Mouse (Mus musculus): ENCODE results near the gene Tsc22d1. TPM values are rescaled to one million over a fixed set of nuclear protein-coding genes. Genes with fewer than 3 reads are reported as not detected.
A peak's percentile ranks its signal among the peaks of the same experiment; 100 is the strongest.

Gene Tsc22d1
- polyA plus RNA-seq, 1 experiment from 2014 or later: 654 TPM

- Histone ChIP-seq H3K4me1 (peaks cover 25% of the 10 kb centered on the region), H3K27ac (no peak overlapping the region), H3K4me3 (no peak overlapping the region), H3K27me3 (no peaks in the 10 kb centered on the region), H3K9ac (no peak overlapping the region), H3K36me3 (no peaks in the 10 kb centered on the region), H3K9me3 (no peaks in the 10 kb centered on the region), H3K4me2 (no peak overlapping the region)
- ATAC-seq (ENCODE audit: borderline replicate concordance, extremely low read depth, low FRiP score, low TSS enrichment): no peak
- 85% methylated on average over 20 of the region's 20 CpGs for WGBS
Observed at GRCm38 (mm10) chr14:76527030-76527719, 112.4 kb downstream of the Tsc22d1 start.

GRCm38 (mm10) chr14:76527758-76528313 lies 113.1 kb downstream of the Tsc22d1 start:
- no peak for ATAC-seq (ENCODE audit: borderline replicate concordance, extremely low read depth, low FRiP score, low TSS enrichment)
- Histone ChIP-seq H3K9ac (no peak overlapping the region), H3K4me1 (peaks cover 31% of the 10 kb centered on the region), H3K36me3 (no peaks in the 10 kb centered on the region), H3K4me3 (no peak overlapping the region), H3K27me3 (no peaks in the 10 kb centered on the region), H3K9me3 (no peaks in the 10 kb centered on the region), H3K27ac (no peak overlapping the region), H3K4me2 (no peak overlapping the region)
- WGBS: 45% methylated on average over 8 of the region's 9 CpGs

GRCm38 (mm10) chr14:76528641-76529040 lies 113.9 kb downstream of the Tsc22d1 start:
- Histone ChIP-seq H3K27me3 (no peaks in the 10 kb centered on the region), H3K4me2 (no peak overlapping the region), H3K36me3 (no peaks in the 10 kb centered on the region), H3K9ac (no peak overlapping the region), H3K4me1 (peaks cover 39% of the 10 kb centered on the region), H3K4me3 (no peak overlapping the region), H3K9me3 (no peaks in the 10 kb centered on the region), H3K27ac (no peak overlapping the region)
- ATAC-seq (ENCODE audit: borderline replicate concordance, extremely low read depth, low FRiP score, low TSS enrichment): no peak
- 26% methylated on average over 5 of the region's 5 CpGs for WGBS

- WGBS: 86% methylated on average over 7 of the region's 7 CpGs
- Histone ChIP-seq H3K4me1 (peaks cover 41% of the 10 kb centered on the region), H3K4me2 (no peak overlapping the region), H3K9ac (no peak overlapping the region), H3K27ac (no peak overlapping the region), H3K4me3 (no peak overlapping the region), H3K36me3 (no peaks in the 10 kb centered on the region), H3K27me3 (no peaks in the 10 kb centered on the region), H3K9me3 (no peaks in the 10 kb centered on the region)
- ATAC-seq (ENCODE audit: borderline replicate concordance, extremely low read depth, low FRiP score, low TSS enrichment): no peak
Observed at GRCm38 (mm10) chr14:76531027-76531660, 116.4 kb downstream of the Tsc22d1 start.

- ATAC-seq (ENCODE audit: borderline replicate concordance, extremely low read depth, low FRiP score, low TSS enrichment): peak; percentile 75
- Histone ChIP-seq H3K9ac (0 out of 2 replicates have a peak overlapping the region, but pooled peaks have one; percentile 6), H3K4me1 (peaks cover 45% of the 10 kb centered on the region), H3K4me2 (peak overlapping the region; percentile 51), H3K27ac (no peak overlapping the region; the same call in 1 of the 2 replicates), H3K9me3 (no peaks in the 10 kb centered on the region), H3K36me3 (no peaks in the 10 kb centered on the region), H3K27me3 (no peaks in the 10 kb centered on the region), H3K4me3 (0 out of 2 replicates have a peak overlapping the region, but pooled peaks have one; percentile 3)
- WGBS: 43% methylated on average over 20 of the region's 20 CpGs
Observed at GRCm38 (mm10) chr14:76532257-76533169, 117.8 kb downstream of the Tsc22d1 start.

GRCm38 (mm10) chr14:76533170-76533815 lies 118.5 kb downstream of the Tsc22d1 start:
- WGBS: 16% methylated on average over 10 of the region's 10 CpGs
- no peak overlapping the region; the same call in 1 of the 2 replicates for H3K27ac ChIP-seq

GRCm38 (mm10) chr14:76535096-76535495 lies 120.3 kb downstream of the Tsc22d1 start:
- Histone ChIP-seq H3K27me3 (no peaks in the 10 kb centered on the region), H3K4me2 (no peak overlapping the region), H3K27ac (no peak overlapping the region), H3K9ac (no peak overlapping the region), H3K36me3 (no peaks in the 10 kb centered on the region), H3K4me1 (peaks cover 32% of the 10 kb centered on the region), H3K9me3 (no peaks in the 10 kb centered on the region), H3K4me3 (no peak overlapping the region)
- no peak for ATAC-seq (ENCODE audit: borderline replicate concordance, extremely low read depth, low FRiP score, low TSS enrichment)
- 91% methylated on average over 1 of the region's 1 CpGs for WGBS

More at GRCm38 (mm10) chr14:76533170-76533815, 118.5 kb downstream of the Tsc22d1 start:
- 0 out of 2 replicates have a peak overlapping the region, but pooled peaks have one; percentile 3 for H3K4me3 ChIP-seq
- H3K4me1 ChIP-seq: peaks cover 40% of the 10 kb centered on the region
- H3K9ac ChIP-seq: 0 out of 2 replicates have a peak overlapping the region, but pooled peaks have one; percentile 6
- no peaks in the 10 kb centered on the region for H3K9me3 ChIP-seq
- no peaks in the 10 kb centered on the region for H3K36me3 ChIP-seq
- H3K4me2 ChIP-seq: peak overlapping the region; percentile 51
- H3K27me3 ChIP-seq: no peaks in the 10 kb centered on the region
- peak; percentile 33; the same call in 1 of the 2 replicates for ATAC-seq (ENCODE audit: borderline replicate concordance, extremely low read depth, low FRiP score, low TSS enrichment)

GRCm38 (mm10) chr14:76536921-76537320 lies 122.2 kb downstream of the Tsc22d1 start:
- Histone ChIP-seq H3K4me1 (peaks cover 32% of the 10 kb centered on the region), H3K27ac (peak overlapping the region; percentile 51)
- ATAC-seq (ENCODE audit: borderline replicate concordance, extremely low read depth, low FRiP score, low TSS enrichment): peak; percentile 60

GRCm38 (mm10) chr14:76540005-76540670 lies 125.4 kb downstream of the Tsc22d1 start:
- ATAC-seq (ENCODE audit: borderline replicate concordance, extremely low read depth, low FRiP score, low TSS enrichment): no peak
- no peak overlapping the region for H3K4me3 ChIP-seq
- peaks cover 15% of the 10 kb centered on the region for H3K4me1 ChIP-seq
- WGBS: 92% methylated on average over 5 of the region's 5 CpGs
- no peaks in the 10 kb centered on the region for H3K27me3 ChIP-seq
- H3K9ac ChIP-seq: no peak overlapping the region
- H3K4me2 ChIP-seq: no peak overlapping the region
- H3K27ac ChIP-seq: no peak overlapping the region
- no peaks in the 10 kb centered on the region for H3K9me3 ChIP-seq
- H3K36me3 ChIP-seq: no peaks in the 10 kb centered on the region

More at GRCm38 (mm10) chr14:76536921-76537320, 122.2 kb downstream of the Tsc22d1 start:
- Histone ChIP-seq H3K9ac (no peak overlapping the region), H3K4me2 (no peak overlapping the region), H3K27me3 (no peaks in the 10 kb centered on the region), H3K4me3 (no peak overlapping the region), H3K36me3 (no peaks in the 10 kb centered on the region), H3K9me3 (no peaks in the 10 kb centered on the region)
- WGBS: 11% methylated on average over 6 of the region's 6 CpGs

GRCm38 (mm10) chr14:76541341-76541740 lies 126.6 kb downstream of the Tsc22d1 start:
- H3K9me3 ChIP-seq: no peaks in the 10 kb centered on the region
- WGBS: 39% methylated on average over 2 of the region's 2 CpGs
- H3K27ac ChIP-seq: no peak overlapping the region
- H3K36me3 ChIP-seq: no peaks in the 10 kb centered on the region
- no peak for ATAC-seq (ENCODE audit: borderline replicate concordance, extremely low read depth, low FRiP score, low TSS enrichment)
- H3K4me1 ChIP-seq: peaks cover 13% of the 10 kb centered on the region
- no peak overlapping the region for H3K4me3 ChIP-seq
- no peak overlapping the region for H3K9ac ChIP-seq
- H3K27me3 ChIP-seq: no peaks in the 10 kb centered on the region
- no peak overlapping the region for H3K4me2 ChIP-seq
